Mouse (Mus musculus): ENCODE measurements around the gene Gcnt2. TPM values are rescaled to one million over a fixed set of nuclear protein-coding genes. Genes with fewer than 3 reads are reported as not detected.
"Not testable (repeated sequence)": the region's sequence is repeated elsewhere in the genome, so short reads cannot be mapped to it uniquely, and the experiment has no call there.

Gcnt2 gene
- polyA plus RNA-seq, 1 experiment, result 5.3 TPM

GRCm38 (mm10) chr13:40890595-40890994 lies 31.0 kb downstream of the Gcnt2 start:
- no peak for TF ChIP-seq TCF12 (IDR thresholded peaks at IDR 0.05; ENCODE audit: insufficient read depth, poor library complexity, severe bottlenecking)
- Histone ChIP-seq H3K27me3 (ENCODE audit: control insufficient read depth, insufficient read depth, insufficient read length) (no peaks in the 10 kb centered on the region), H3K79me2 (ENCODE audit: control insufficient read depth, insufficient read depth) (no peaks in the 10 kb centered on the region), H3ac (ENCODE audit: control insufficient read depth, insufficient read length) (no peak overlapping the region), H3K36me3 (ENCODE audit: control insufficient read depth, insufficient read depth) (no peaks in the 10 kb centered on the region), H3K4me3 (no peak overlapping the region), H3K4me2 (ENCODE audit: low read depth) (no peak overlapping the region)

- H3K4me2 ChIP-seq (ENCODE audit: low read depth); H3ac ChIP-seq (ENCODE audit: control insufficient read depth, insufficient read length); H3K27me3 ChIP-seq (ENCODE audit: control insufficient read depth, insufficient read depth, insufficient read length); H3K36me3 ChIP-seq (ENCODE audit: control insufficient read depth, insufficient read depth); H3K4me3 ChIP-seq; H3K79me2 ChIP-seq (ENCODE audit: control insufficient read depth, insufficient read depth): not testable (repeated sequence)
Observed at GRCm38 (mm10) chr13:40891369-40891768, 31.8 kb downstream of the Gcnt2 start.

GRCm38 (mm10) chr13:40892043-40892442 lies 32.5 kb downstream of the Gcnt2 start:
- no peaks in the 10 kb centered on the region for H3K27me3 ChIP-seq (ENCODE audit: control insufficient read depth, insufficient read depth, insufficient read length)
- H3K4me2 ChIP-seq (ENCODE audit: low read depth), result no peak overlapping the region
- no peak overlapping the region for H3ac ChIP-seq (ENCODE audit: control insufficient read depth, insufficient read length)
- no peaks in the 10 kb centered on the region for H3K79me2 ChIP-seq (ENCODE audit: control insufficient read depth, insufficient read depth)
- no peaks in the 10 kb centered on the region for H3K36me3 ChIP-seq (ENCODE audit: control insufficient read depth, insufficient read depth)
- H3K4me3 ChIP-seq, result no peak overlapping the region
- TF ChIP-seq MYOG (IDR thresholded peaks at IDR 0.05; ENCODE audit: control insufficient read depth in 1 of 3, insufficient read depth in 1 of 3, insufficient read length in 2 of 3, low read depth in 2 of 3) (no peak), CEBPB (IDR thresholded peaks at IDR 0.05; ENCODE audit: insufficient read depth, poor library complexity, severe bottlenecking) (no peak), POLR2AphosphoS2 (IDR thresholded peaks at IDR 0.05; ENCODE audit: insufficient read length, low read depth) (no peak), POLR2A (IDR thresholded peaks at IDR 0.05; ENCODE audit: insufficient read length, low read depth) (no peak), TCF3 (IDR thresholded peaks at IDR 0.05; ENCODE audit: insufficient read length, low read depth) (no peak)

GRCm38 (mm10) chr13:40892547-40892946 lies 33.0 kb downstream of the Gcnt2 start:
- no peak overlapping the region for H3K4me2 ChIP-seq (ENCODE audit: low read depth)
- H3K79me2 ChIP-seq (ENCODE audit: control insufficient read depth, insufficient read depth), result no peaks in the 10 kb centered on the region
- H3K36me3 ChIP-seq (ENCODE audit: control insufficient read depth, insufficient read depth), result no peaks in the 10 kb centered on the region
- TF ChIP-seq MYOD1 (IDR thresholded peaks at IDR 0.05; ENCODE audit: control insufficient read depth in 1 of 3, insufficient read length in 2 of 3, low read depth in 2 of 3) (no peak), REST (IDR thresholded peaks at IDR 0.05; ENCODE audit: insufficient read depth, insufficient read length) (no peak), USF1 (IDR thresholded peaks at IDR 0.05; ENCODE audit: low read depth) (peak; percentile 44), POLR2A (IDR thresholded peaks at IDR 0.05; ENCODE audit: insufficient read length, low read depth) (no peak), CEBPB (IDR thresholded peaks at IDR 0.05; ENCODE audit: insufficient read depth, poor library complexity, severe bottlenecking) (no peak), MAX (IDR thresholded peaks at IDR 0.05; ENCODE audit: low read depth) (no peak), E2F4 (IDR thresholded peaks at IDR 0.05; ENCODE audit: insufficient read depth) (no peak)
- H3ac ChIP-seq (ENCODE audit: control insufficient read depth, insufficient read length), result no peak overlapping the region
- H3K4me3 ChIP-seq, result no peak overlapping the region
- no peaks in the 10 kb centered on the region for H3K27me3 ChIP-seq (ENCODE audit: control insufficient read depth, insufficient read depth, insufficient read length)

- no peaks in the 10 kb centered on the region for H3K27me3 ChIP-seq (ENCODE audit: control insufficient read depth, insufficient read depth, insufficient read length)
- no peaks in the 10 kb centered on the region for H3K36me3 ChIP-seq (ENCODE audit: control insufficient read depth, insufficient read depth)
- no peak overlapping the region for H3K4me3 ChIP-seq
- no peak overlapping the region for H3K4me2 ChIP-seq (ENCODE audit: low read depth)
- TF ChIP-seq E2F4 (IDR thresholded peaks at IDR 0.05; ENCODE audit: insufficient read depth) (no peak), TCF12 (IDR thresholded peaks at IDR 0.05; ENCODE audit: insufficient read depth, poor library complexity, severe bottlenecking) (no peak), REST (IDR thresholded peaks at IDR 0.05; ENCODE audit: insufficient read depth, insufficient read length) (no peak), POLR2AphosphoS2 (IDR thresholded peaks at IDR 0.05; ENCODE audit: insufficient read length, low read depth) (no peak), MYOG (IDR thresholded peaks at IDR 0.05; ENCODE audit: control insufficient read depth in 1 of 3, insufficient read depth in 1 of 3, insufficient read length in 2 of 3, low read depth in 2 of 3) (no peak), MAX (IDR thresholded peaks at IDR 0.05; ENCODE audit: low read depth) (no peak), USF1 (IDR thresholded peaks at IDR 0.05; ENCODE audit: low read depth) (no peak), CEBPB (IDR thresholded peaks at IDR 0.05; ENCODE audit: insufficient read depth, poor library complexity, severe bottlenecking) (no peak), MYOD1 (IDR thresholded peaks at IDR 0.05; ENCODE audit: control insufficient read depth in 1 of 3, insufficient read length in 2 of 3, low read depth in 2 of 3) (no peak), POLR2A (IDR thresholded peaks at IDR 0.05; ENCODE audit: insufficient read length, low read depth) (no peak), TCF3 (IDR thresholded peaks at IDR 0.05; ENCODE audit: insufficient read length, low read depth) (no peak), SRF (IDR thresholded peaks at IDR 0.05; ENCODE audit: control insufficient read depth, insufficient read length, low read depth) (no peak)
- H3K79me2 ChIP-seq (ENCODE audit: control insufficient read depth, insufficient read depth), result no peaks in the 10 kb centered on the region
- no peak overlapping the region for H3ac ChIP-seq (ENCODE audit: control insufficient read depth, insufficient read length)
Observed at GRCm38 (mm10) chr13:40893573-40893972, 34.0 kb downstream of the Gcnt2 start.

- H3K79me2 ChIP-seq (ENCODE audit: control insufficient read depth, insufficient read depth); H3K4me3 ChIP-seq; H3ac ChIP-seq (ENCODE audit: control insufficient read depth, insufficient read length); H3K27me3 ChIP-seq (ENCODE audit: control insufficient read depth, insufficient read depth, insufficient read length); H3K36me3 ChIP-seq (ENCODE audit: control insufficient read depth, insufficient read depth); H3K4me2 ChIP-seq (ENCODE audit: low read depth): not testable (repeated sequence)
Observed at GRCm38 (mm10) chr13:40898049-40898690, 38.6 kb downstream of the Gcnt2 start.

Measured in myocyte (in vitro differentiated cells).